Mouse (Mus musculus) cerebellum, adult 11-12 months (tissue): ENCODE data around the gene Agmat.
A peak's percentile ranks its signal among the peaks of the same experiment; 100 is the strongest.

ENCODE experiments used
- DNase-seq: peaks from one replicate; pipeline ENCODE4 v3.0.0; 2022

Gene Agmat

GRCm38 (mm10) chr4:141781201-141781985, 34.9 kb downstream of the Agmat start:
- DNase-seq: no peak

GRCm38 (mm10) chr4:141784835-141785234, 38.4 kb downstream of the Agmat start:
- no peak for DNase-seq

GRCm38 (mm10) chr4:141786141-141786540, 39.7 kb downstream of the Agmat start:
- DNase-seq: no peak

GRCm38 (mm10) chr4:141787046-141787445, 40.6 kb downstream of the Agmat start:
- DNase-seq: no peak

GRCm38 (mm10) chr4:141787462-141787861, 41.0 kb downstream of the Agmat start:
- DNase-seq: no peak

- DNase-seq: no peak
Measured at GRCm38 (mm10) chr4:141789564-141790218, 43.2 kb downstream of the Agmat start.

- peak; percentile 98 for DNase-seq
Measured at GRCm38 (mm10) chr4:141790524-141790990, 44.1 kb downstream of the Agmat start, which contains the start of gene Dnajc16. Dnajc16 (minus strand) TSS chr4:141790931.

GRCm38 (mm10) chr4:141791486-141791885, 45.0 kb downstream of the Agmat start:
- peak; percentile 40 for DNase-seq

- DNase-seq: peak; percentile 61
Measured at GRCm38 (mm10) chr4:141791951-141792350, 45.5 kb downstream of the Agmat start.

GRCm38 (mm10) chr4:141792554-141793281, 46.2 kb downstream of the Agmat start:
- peak; percentile 36 for DNase-seq

- peak; percentile 95 for DNase-seq
Measured at GRCm38 (mm10) chr4:141793282-141794151, 47.0 kb downstream of the Agmat start, which contains the start of gene Casp9. Casp9 (plus strand) TSS chr4:141793612.

- no peak for DNase-seq
Measured at GRCm38 (mm10) chr4:141794152-141794535, 47.7 kb downstream of the Agmat start.

- DNase-seq: peak; percentile 40
Measured at GRCm38 (mm10) chr4:141796356-141796755, 49.9 kb downstream of the Agmat start.

GRCm38 (mm10) chr4:141796954-141797353, 50.5 kb downstream of the Agmat start:
- no peak for DNase-seq

GRCm38 (mm10) chr4:141797545-141797944, 51.1 kb downstream of the Agmat start:
- no peak for DNase-seq

GRCm38 (mm10) chr4:141804105-141804504, 57.6 kb downstream of the Agmat start:
- DNase-seq: no peak

GRCm38 (mm10) chr4:141805886-141806285, 59.4 kb downstream of the Agmat start:
- no peak for DNase-seq
